Mouse (Mus musculus): ENCODE results near the gene Tubgcp3. TPM values are rescaled to one million over a fixed set of nuclear protein-coding genes. Genes with fewer than 3 reads are reported as not detected.

The Tubgcp3 gene
- polyA plus RNA-seq, 2 experiments from 2014 or later = 40.4 to 42.8 TPM

Other genes with a start within 250 kb of the Tubgcp3 start
- gene Spaca7, start 99.2 kb downstream of the Tubgcp3 start, polyA plus RNA-seq (2017; shearing (Covaris generic)) = not detected
- gene Atp11a, start 84.8 kb upstream of the Tubgcp3 start, polyA plus RNA-seq (2017; shearing (Covaris generic)) = 1 to 10 TPM; 4.4 to 5.2 TPM
- gene Mcf2l, start 201.6 kb upstream of the Tubgcp3 start, polyA plus RNA-seq (2017; shearing (Covaris generic)) = under 1 TPM in 1 of 2 experiments, not detected in 1; 0.40 TPM

Data from activated CD4-positive, CD25-positive, alpha-beta regulatory T cell, adult 4 months (primary cell).